Mouse (Mus musculus) intestine, postnatal 0 days (tissue): ENCODE measurements around the gene Sp7. TPM values are rescaled to one million over a fixed set of nuclear protein-coding genes. Genes with fewer than 3 reads are reported as not detected.

ENCODE experiments used
- ATAC-seq: fragments of 200-750 bp; cut with Nextera tagmentation; 2 replicates; pipeline ENCODE4 v1.8.0; 2017; ENCODE audit warnings: mild to moderate bottlenecking, moderate TSS enrichment, moderate library complexity
- H3K27ac ChIP-seq: fragments of 300-500 bp; sonication (generic); 2 replicates; pipeline ENCODE4 v1.5.1; 2014; ENCODE audit warnings: mild to moderate bottlenecking, low read depth, low read length, moderate library complexity
- H3K27me3 ChIP-seq: fragments of 300-500 bp; sonication (generic); replicated peaks from 2 replicates; pipeline ENCODE4 v1.6.1; 2014; ENCODE audit warnings: low read length, mixed read lengths; ENCODE audit not compliant: control insufficient read depth, insufficient read depth
- H3K36me3 ChIP-seq: fragments of 300-500 bp; sonication (generic); 2 replicates; pipeline ENCODE4 v1.6.1; 2014; ENCODE audit warnings: mild to moderate bottlenecking, moderate library complexity; ENCODE audit not compliant: control insufficient read depth, insufficient read depth
- H3K4me1 ChIP-seq: fragments of 300-500 bp; sonication (generic); replicated peaks from 2 replicates; pipeline ENCODE4 v1.6.1; 2014; ENCODE audit warnings: antibody characterized with exemption, low read length, mixed read lengths; ENCODE audit not compliant: control insufficient read depth, insufficient read depth
- H3K4me2 ChIP-seq: fragments of 300-500 bp; sonication (generic); replicated peaks from 2 replicates; pipeline ENCODE4 v1.6.1; 2014; ENCODE audit warnings: low read depth, mild to moderate bottlenecking, moderate library complexity
- H3K4me3 ChIP-seq: fragments of 300-500 bp; sonication (generic); 2 replicates; pipeline ENCODE4 v1.5.1; 2014; ENCODE audit warnings: low read depth, low read length
- H3K9ac ChIP-seq: fragments of 300-500 bp; sonication (generic); 2 replicates; pipeline ENCODE4 v1.6.1; 2014; ENCODE audit warnings: mild to moderate bottlenecking, low read depth, low read length
- H3K9me3 ChIP-seq: fragments of 300-500 bp; sonication (generic); 2 replicates; pipeline ENCODE4 v1.6.1; 2016; ENCODE audit warnings: mixed run types; ENCODE audit not compliant: control insufficient read depth
- CTCF ChIP-seq: sonication (generic); IDR thresholded peaks from 2 replicates; pipeline ENCODE4 v1.5.1; 2016; ENCODE audit warnings: low read depth, mild to moderate bottlenecking, control low read depth, antibody characterized with exemption, moderate library complexity
- WGBS: fragments of 180-500 bp; shearing (Covaris S2); extraction: QIAGEN DNeasy Blood & Tissue Kit; methylation state at CpG from one replicate; pipeline ENCODE4 v1.1.7; 2014; 5-methylcytosine and 5-hydroxymethylcytosine counted together
- polyA plus RNA-seq: library from polyadenylated mRNA; unstranded; fragments of >200 nt; fragmentation: Nextera tagmentation; extraction: Ambion mirVana; gene quantifications from 2 replicates; pipeline ENCODE4 v1.2.1, GENCODE M21; 2015

Gene Sp7
- polyA plus RNA-seq, 1 experiment from 2014 or later, result 0.14 TPM

GRCm38 (mm10) chr15:102376453-102377162 is 9.6 kb upstream of the Sp7 start:
- ATAC-seq, result peak; percentile 43
- Histone ChIP-seq H3K4me1 (0 out of 2 replicates have a peak, but pooled peaks cover 4% of the 10 kb centered on the region), H3K9me3 (no peaks in the 10 kb centered on the region), H3K4me3 (peak overlapping the region; percentile 66), H3K27me3 (no peaks in the 10 kb centered on the region), H3K9ac (peak overlapping the region; percentile 58), H3K27ac (peak overlapping the region; percentile 35; the same call in 1 of the 2 replicates), H3K4me2 (peak overlapping the region; percentile 99), H3K36me3 (no peaks in the 10 kb centered on the region)
- WGBS, result 2% methylated on average over 42 of the region's 43 CpGs
- no peak for TF ChIP-seq CTCF

GRCm38 (mm10) chr15:102370727-102371126 is 3.7 kb upstream of the Sp7 start:
- ATAC-seq, result peak; percentile 31; the same call in 1 of the 2 replicates

GRCm38 (mm10) chr15:102369972-102370371 is 3.0 kb upstream of the Sp7 start:
- Histone ChIP-seq H3K9me3 (no peaks in the 10 kb centered on the region), H3K4me1 (no peaks in the 10 kb centered on the region), H3K9ac (no peak overlapping the region), H3K36me3 (no peaks in the 10 kb centered on the region), H3K4me3 (no peak overlapping the region), H3K27me3 (no peaks in the 10 kb centered on the region; the same call in 1 of the 2 replicates), H3K27ac (no peak overlapping the region), H3K4me2 (no peak overlapping the region)
- WGBS, result 20% methylated on average over 13 of the region's 13 CpGs
- TF ChIP-seq CTCF, result no peak
- no peak for ATAC-seq

More at GRCm38 (mm10) chr15:102370727-102371126, 3.7 kb upstream of the Sp7 start:
- Histone ChIP-seq H3K9me3 (no peaks in the 10 kb centered on the region), H3K4me2 (0 out of 2 replicates have a peak overlapping the region, but pooled peaks have one; percentile 9), H3K9ac (0 out of 2 replicates have a peak overlapping the region, but pooled peaks have one; percentile 0), H3K36me3 (no peaks in the 10 kb centered on the region), H3K27me3 (no peaks in the 10 kb centered on the region; the same call in 1 of the 2 replicates), H3K4me1 (no peaks in the 10 kb centered on the region), H3K4me3 (no peak overlapping the region), H3K27ac (no peak overlapping the region)
- 5% methylated on average over 10 of the region's 10 CpGs for WGBS
- TF ChIP-seq CTCF, result no peak

GRCm38 (mm10) chr15:102366238-102366637 is 744 bp downstream of the Sp7 start:
- Histone ChIP-seq H3K27me3 (peaks cover 10% of the 10 kb centered on the region; the same call in 1 of the 2 replicates), H3K27ac (no peak overlapping the region), H3K36me3 (no peaks in the 10 kb centered on the region), H3K9me3 (no peaks in the 10 kb centered on the region), H3K4me2 (peak overlapping the region; percentile 37), H3K4me1 (no peaks in the 10 kb centered on the region), H3K9ac (no peak overlapping the region), H3K4me3 (peak overlapping the region; percentile 11; the same call in 1 of the 2 replicates)
- ATAC-seq, result no peak
- WGBS, result 18% methylated on average over 7 of the region's 7 CpGs
- TF ChIP-seq CTCF, result no peak

DNA sequence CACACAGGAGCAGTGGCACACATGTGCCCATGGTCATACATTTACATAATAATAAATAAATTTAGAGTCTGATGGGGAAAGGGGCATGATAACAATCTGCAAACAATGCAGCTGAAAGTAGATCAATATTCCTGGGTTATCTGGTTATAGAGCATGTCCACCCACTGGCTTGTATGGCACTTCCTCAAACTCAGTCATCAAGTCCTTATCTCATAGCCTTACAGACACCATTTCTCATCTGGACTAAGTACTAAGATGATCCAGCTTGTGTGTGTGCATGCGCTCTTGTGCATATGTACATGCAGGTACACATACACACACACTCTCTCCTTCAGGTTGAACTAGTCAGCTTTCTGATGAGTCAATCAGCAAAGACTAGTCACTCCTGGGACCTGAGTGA is 2.3 kb downstream of the Sp7 start:
- no peak for ATAC-seq
- no peak overlapping the region for H3K27ac ChIP-seq
- no peaks in the 10 kb centered on the region for H3K9me3 ChIP-seq
- no peak overlapping the region for H3K4me2 ChIP-seq
- WGBS, result 97% methylated on average over 1 of the region's 1 CpGs
- H3K9ac ChIP-seq, result no peak overlapping the region
- no peaks in the 10 kb centered on the region for H3K4me1 ChIP-seq
- no peak overlapping the region for H3K4me3 ChIP-seq
- no peak for TF ChIP-seq CTCF
- H3K36me3 ChIP-seq, result no peaks in the 10 kb centered on the region
- peaks cover 15% of the 10 kb centered on the region; the same call in 1 of the 2 replicates for H3K27me3 ChIP-seq

DNA sequence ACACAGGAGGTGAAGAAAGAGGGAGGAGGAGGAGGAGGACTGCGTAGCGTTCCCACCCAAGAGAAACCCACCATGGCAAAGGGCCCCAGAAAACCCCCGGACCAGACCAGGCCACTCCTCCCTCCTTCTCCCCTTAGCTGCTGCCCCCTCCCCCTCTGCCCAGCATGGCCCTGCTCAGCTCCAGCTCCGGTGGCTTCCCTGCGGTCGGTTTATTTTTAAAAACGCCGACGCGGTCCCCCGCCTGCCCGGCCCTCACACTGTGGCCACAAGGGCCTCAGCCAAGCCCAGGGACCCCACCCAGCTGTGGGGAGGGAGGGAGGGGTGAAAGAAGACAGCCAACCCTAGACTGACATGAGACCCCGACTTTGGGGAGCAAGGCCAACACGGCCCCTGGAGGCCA is 4.3 kb downstream of the Sp7 start:
- peaks cover 34% of the 10 kb centered on the region for H3K27me3 ChIP-seq
- H3K27ac ChIP-seq, result no peak overlapping the region
- peak overlapping the region; percentile 43 for H3K4me2 ChIP-seq
- no peaks in the 10 kb centered on the region for H3K9me3 ChIP-seq
- H3K4me1 ChIP-seq, result no peaks in the 10 kb centered on the region
- no peak overlapping the region for H3K9ac ChIP-seq
- no peaks in the 10 kb centered on the region for H3K36me3 ChIP-seq
- TF ChIP-seq CTCF, result no peak
- 23% methylated on average over 14 of the region's 14 CpGs for WGBS
- no peak overlapping the region for H3K4me3 ChIP-seq
- no peak for ATAC-seq
